Mouse (Mus musculus) bone marrow macrophage, adult 2 months (primary cell): ENCODE data around the gene Wars. TPM values are rescaled to one million over a fixed set of nuclear protein-coding genes. Genes with fewer than 3 reads are reported as not detected.

Experiments
- H3K27ac ChIP-seq: 2 replicates; pipeline ENCODE4 v1.5.1; 2012; ENCODE audit warnings: low read depth, low read length; ENCODE audit not compliant: insufficient read depth
- H3K4me1 ChIP-seq: 2 replicates; pipeline ENCODE4 v1.6.1; 2012; ENCODE audit warnings: low read length; ENCODE audit not compliant: control insufficient read depth, insufficient read depth
- H3K4me3 ChIP-seq: 2 replicates; pipeline ENCODE4 v1.5.1; 2012; ENCODE audit warnings: mild to moderate bottlenecking, low read length, moderate library complexity; ENCODE audit not compliant: insufficient read depth
- CTCF ChIP-seq: IDR thresholded peaks from 2 replicates; pipeline ENCODE4 v1.5.1; 2012; ENCODE audit warnings: low read depth, mild to moderate bottlenecking, low read length, moderate library complexity
- POLR2A ChIP-seq: IDR thresholded peaks from 2 replicates; pipeline ENCODE4 v1.6.1; 2012; ENCODE audit warnings: mild to moderate bottlenecking, low read depth, low read length, borderline replicate concordance
- polyA plus RNA-seq: library from polyadenylated mRNA; stranded (reverse); fragments of >200 nt; gene quantifications from 2 replicates; pipeline ENCODE4 v1.2.4, GENCODE M21; 2012; ENCODE audit not compliant: missing spikeins, insufficient read depth, insufficient read length

The Wars gene
- polyA plus RNA-seq, 1 experiment = 24.8 TPM

GRCm38 (mm10) chr12:108810309-108810708 is 83.7 kb downstream of the Wars start:
- Histone ChIP-seq H3K27ac (no peak overlapping the region), H3K4me3 (no peak overlapping the region), H3K4me1 (peaks cover 26% of the 10 kb centered on the region)
- no peak for TF ChIP-seq POLR2A
- TF ChIP-seq CTCF = no peak

Other genes starting within 250 kb of the Wars start
- not detected in 2 replicates for gene Degs2, start 191.9 kb downstream of the Wars start, polyA plus RNA-seq
- 61.0 and 77.7 TPM in 2 replicates for gene Yy1, start 101.2 kb downstream of the Wars start, polyA plus RNA-seq
- gene Slc25a29, start 58.3 kb downstream of the Wars start, polyA plus RNA-seq = 0.47 and 0.68 TPM in 2 replicates
- 0.82 and 1.2 TPM in 2 replicates for gene Slc25a47, start 58.1 kb downstream of the Wars start, polyA plus RNA-seq
- gene Wdr25, start 543 bp downstream of the Wars start, polyA plus RNA-seq = 4.5 and 4.6 TPM in 2 replicates
- not detected in 2 replicates for gene Begain, start 174.0 kb upstream of the Wars start, polyA plus RNA-seq